Mouse (Mus musculus): ENCODE measurements around the gene Tmem259. TPM values are rescaled to one million over a fixed set of nuclear protein-coding genes. Genes with fewer than 3 reads are reported as not detected.
A peak's percentile ranks its signal among the peaks of the same experiment; 100 is the strongest.

Tmem259 gene
- polyA plus RNA-seq, 1 experiment from 2014 or later, result 15.6 TPM

DNA sequence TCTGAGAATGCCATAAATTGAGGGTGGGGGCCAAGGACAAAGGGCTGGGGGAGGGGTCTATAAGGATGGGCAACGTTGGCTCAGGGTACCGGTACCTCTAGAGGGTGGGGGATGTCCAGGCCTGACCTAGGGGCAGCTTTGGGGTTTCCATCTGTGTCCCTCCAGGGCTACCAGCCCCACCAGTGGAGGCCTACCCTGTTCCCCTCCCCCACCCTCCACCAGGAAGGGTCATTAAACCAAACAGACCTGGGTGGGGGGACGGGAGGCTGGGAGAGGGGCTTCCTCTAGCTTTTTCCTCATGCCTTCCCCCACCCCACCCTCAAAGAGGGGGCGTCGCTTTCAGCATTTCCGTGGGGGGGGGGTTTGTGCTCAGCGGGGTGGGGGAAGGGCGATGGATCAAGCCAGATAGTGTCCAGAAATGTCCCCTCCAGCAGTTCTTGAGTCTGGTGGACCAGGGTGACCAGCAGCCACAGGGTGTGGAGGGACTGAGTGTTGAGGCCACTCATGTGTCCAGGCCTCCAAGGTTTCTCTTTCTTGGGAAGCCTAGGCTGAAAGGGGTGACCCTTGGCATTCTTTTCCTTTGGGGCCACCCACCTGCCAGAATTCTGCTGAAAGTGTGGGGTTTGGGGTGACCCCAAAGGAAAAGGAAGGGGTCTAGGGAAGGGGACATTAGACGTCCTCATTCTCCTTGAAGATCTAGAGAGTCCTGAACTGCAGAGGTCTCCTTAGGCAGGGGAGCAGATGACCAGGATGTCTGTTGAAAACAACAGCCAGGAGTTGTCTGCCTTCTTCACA is 55.0 kb downstream of the Tmem259 start:
- peaks cover 52% of the 10 kb centered on the region for H3K4me1 ChIP-seq (ENCODE audit: control insufficient read depth, insufficient read depth, low read length)
- WGBS (ENCODE audit: insufficient replicate concordance), result 17% methylated on average over 9 of the region's 9 CpGs

GRCm38 (mm10) chr10:79928030-79928694 is 56.0 kb downstream of the Tmem259 start:
- Histone ChIP-seq H3K27ac (ENCODE audit: low read depth, low read length) (peak overlapping the region; percentile 98), H3K4me3 (ENCODE audit: low read depth, low read length) (peak overlapping the region; percentile 98), H3K27me3 (ENCODE audit: control insufficient read depth, insufficient read depth, low read length) (peaks cover 6% of the 10 kb centered on the region), H3K9me3 (replicated peaks; ENCODE audit: control insufficient read depth, low read length) (no peaks in the 10 kb centered on the region), H3K9ac (ENCODE audit: low read depth, low read length) (peak overlapping the region; percentile 96), H3K36me3 (ENCODE audit: control insufficient read depth, insufficient read depth, low read length) (peaks cover 10% of the 10 kb centered on the region; the same call in 1 of the 2 replicates), H3K4me2 (peak overlapping the region; percentile 90), H3K4me1 (ENCODE audit: control insufficient read depth, insufficient read depth, low read length) (peaks cover 43% of the 10 kb centered on the region)
- 0% methylated on average over 29 of the region's 29 CpGs for WGBS (ENCODE audit: insufficient replicate concordance)
- no peak for ATAC-seq (replicated peaks; ENCODE audit: insufficient number of reproducible peaks, low FRiP score, low TSS enrichment)

More for the DNA sequence above, 55.0 kb downstream of the Tmem259 start:
- no peaks in the 10 kb centered on the region for H3K27me3 ChIP-seq (ENCODE audit: control insufficient read depth, insufficient read depth, low read length)
- peak overlapping the region; percentile 90 for H3K4me2 ChIP-seq
- ATAC-seq (replicated peaks; ENCODE audit: insufficient number of reproducible peaks, low FRiP score, low TSS enrichment), result no peak
- peak overlapping the region; percentile 98 for H3K4me3 ChIP-seq (ENCODE audit: low read depth, low read length)
- peaks cover 16% of the 10 kb centered on the region for H3K36me3 ChIP-seq (ENCODE audit: control insufficient read depth, insufficient read depth, low read length)
- H3K9ac ChIP-seq (ENCODE audit: low read depth, low read length), result peak overlapping the region; percentile 64; the same call in 1 of the 2 replicates
- peak overlapping the region; percentile 98 for H3K27ac ChIP-seq (ENCODE audit: low read depth, low read length)
- H3K9me3 ChIP-seq (replicated peaks; ENCODE audit: control insufficient read depth, low read length), result no peaks in the 10 kb centered on the region

- H3K36me3 ChIP-seq (ENCODE audit: control insufficient read depth, insufficient read depth, low read length), result peaks cover 10% of the 10 kb centered on the region; the same call in 1 of the 2 replicates
- peak overlapping the region; percentile 96 for H3K9ac ChIP-seq (ENCODE audit: low read depth, low read length)
- WGBS (ENCODE audit: insufficient replicate concordance), result under 1% methylated on average over 54 of the region's 54 CpGs
- H3K27me3 ChIP-seq (ENCODE audit: control insufficient read depth, insufficient read depth, low read length), result peaks cover 12% of the 10 kb centered on the region
- peaks cover 36% of the 10 kb centered on the region for H3K4me1 ChIP-seq (ENCODE audit: control insufficient read depth, insufficient read depth, low read length)
- H3K4me2 ChIP-seq, result peak overlapping the region; percentile 90
- ATAC-seq (replicated peaks; ENCODE audit: insufficient number of reproducible peaks, low FRiP score, low TSS enrichment), result peak; percentile 24; the same call in 1 of the 2 replicates
- H3K4me3 ChIP-seq (ENCODE audit: low read depth, low read length), result peak overlapping the region; percentile 98
- H3K9me3 ChIP-seq (replicated peaks; ENCODE audit: control insufficient read depth, low read length), result no peaks in the 10 kb centered on the region
- peak overlapping the region; percentile 98 for H3K27ac ChIP-seq (ENCODE audit: low read depth, low read length)
These were observed 56.7 kb downstream of the Tmem259 start for GRCm38 (mm10) chr10:79927324-79928029.

GRCm38 (mm10) chr10:79926491-79927323 is 57.4 kb downstream of the Tmem259 start, which contains the start of gene Arid3a:
Gene Arid3a, plus strand, starts transcription at chr10:79927043.
- peak within 1 kb of the TSS; percentile 98 for H3K4me3 ChIP-seq (ENCODE audit: low read depth, low read length)
- no peaks in the 10 kb centered on the region for H3K9me3 ChIP-seq (replicated peaks; ENCODE audit: control insufficient read depth, low read length)
- H3K36me3 ChIP-seq (ENCODE audit: control insufficient read depth, insufficient read depth, low read length), result 0 out of 2 replicates have a peak, but pooled peaks cover 2% of the 10 kb centered on the region
- H3K4me2 ChIP-seq, result peak within 1 kb of the TSS; percentile 90
- H3K27me3 ChIP-seq (ENCODE audit: control insufficient read depth, insufficient read depth, low read length), result peaks cover 20% of the 10 kb centered on the region
- peak; percentile 81 for ATAC-seq (replicated peaks; ENCODE audit: insufficient number of reproducible peaks, low FRiP score, low TSS enrichment)
- H3K27ac ChIP-seq (ENCODE audit: low read depth, low read length), result peak within 1 kb of the TSS; percentile 98
- peaks cover 30% of the 10 kb centered on the region for H3K4me1 ChIP-seq (ENCODE audit: control insufficient read depth, insufficient read depth, low read length)
- under 1% methylated on average over 63 of the region's 63 CpGs for WGBS (ENCODE audit: insufficient replicate concordance)
- peak within 1 kb of the TSS; percentile 96 for H3K9ac ChIP-seq (ENCODE audit: low read depth, low read length)

GRCm38 (mm10) chr10:79925785-79926490 is 58.2 kb downstream of the Tmem259 start:
- Histone ChIP-seq H3K27me3 (ENCODE audit: control insufficient read depth, insufficient read depth, low read length) (peaks cover 28% of the 10 kb centered on the region), H3K4me3 (ENCODE audit: low read depth, low read length) (peak overlapping the region; percentile 98), H3K27ac (ENCODE audit: low read depth, low read length) (peak overlapping the region; percentile 98), H3K4me2 (peak overlapping the region; percentile 90), H3K4me1 (ENCODE audit: control insufficient read depth, insufficient read depth, low read length) (peaks cover 31% of the 10 kb centered on the region), H3K36me3 (ENCODE audit: control insufficient read depth, insufficient read depth, low read length) (no peaks in the 10 kb centered on the region), H3K9me3 (replicated peaks; ENCODE audit: control insufficient read depth, low read length) (no peaks in the 10 kb centered on the region), H3K9ac (ENCODE audit: low read depth, low read length) (peak overlapping the region; percentile 96)
- 10% methylated on average over 15 of the region's 15 CpGs for WGBS (ENCODE audit: insufficient replicate concordance)
- ATAC-seq (replicated peaks; ENCODE audit: insufficient number of reproducible peaks, low FRiP score, low TSS enrichment), result no peak

DNA sequence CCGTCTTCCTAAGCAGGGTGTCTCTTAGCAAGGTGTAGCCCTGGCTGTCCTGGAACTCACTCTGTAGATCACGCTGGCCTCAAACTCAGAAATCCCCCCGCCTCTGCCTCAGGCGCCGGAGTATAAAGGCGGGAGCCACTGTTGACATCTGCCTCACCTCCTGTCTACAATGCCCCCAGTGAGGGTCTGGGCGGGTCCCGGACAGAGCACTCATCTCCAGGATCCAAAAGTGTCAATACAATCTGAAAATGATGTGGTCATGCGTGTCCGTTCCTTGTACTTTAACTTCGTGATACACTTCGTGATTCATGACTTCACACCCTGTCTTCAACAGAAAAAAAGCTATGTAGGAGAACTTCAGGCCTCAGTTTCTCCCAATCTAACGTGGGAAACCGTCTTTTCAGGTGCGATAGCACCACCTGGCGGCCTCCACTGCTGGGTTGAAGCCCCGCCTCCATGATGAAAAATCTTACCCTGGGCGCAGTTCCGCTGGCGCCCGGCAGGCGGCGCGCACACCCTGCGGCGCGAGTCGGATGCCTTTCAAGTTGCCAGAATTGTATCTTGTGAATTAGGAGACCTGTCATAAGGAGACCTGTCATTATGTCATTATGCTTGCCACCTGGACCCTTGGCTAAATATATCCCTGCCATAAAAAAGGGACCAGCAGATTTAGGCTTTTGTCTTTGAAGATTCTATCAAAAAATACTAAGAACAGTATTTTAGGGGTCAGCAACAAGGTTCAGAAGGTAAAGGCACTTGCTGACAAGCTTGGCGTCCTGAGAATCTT is 58.9 kb downstream of the Tmem259 start:
- Histone ChIP-seq H3K27ac (ENCODE audit: low read depth, low read length) (no peak overlapping the region), H3K36me3 (ENCODE audit: control insufficient read depth, insufficient read depth, low read length) (no peaks in the 10 kb centered on the region), H3K4me2 (peak overlapping the region; percentile 90), H3K9ac (ENCODE audit: low read depth, low read length) (no peak overlapping the region), H3K9me3 (replicated peaks; ENCODE audit: control insufficient read depth, low read length) (no peaks in the 10 kb centered on the region), H3K4me1 (ENCODE audit: control insufficient read depth, insufficient read depth, low read length) (peaks cover 35% of the 10 kb centered on the region), H3K4me3 (ENCODE audit: low read depth, low read length) (peak overlapping the region; percentile 98; the same call in 1 of the 2 replicates), H3K27me3 (ENCODE audit: control insufficient read depth, insufficient read depth, low read length) (peaks cover 35% of the 10 kb centered on the region)
- no peak for ATAC-seq (replicated peaks; ENCODE audit: insufficient number of reproducible peaks, low FRiP score, low TSS enrichment)
- WGBS (ENCODE audit: insufficient replicate concordance), result 11% methylated on average over 29 of the region's 29 CpGs

Data from heart, embryonic 11.5 days (tissue).